Mouse (Mus musculus) forebrain, embryonic 13.5 days (tissue): ENCODE data around the gene Rnf150. TPM values are rescaled to one million over a fixed set of nuclear protein-coding genes. Genes with fewer than 3 reads are reported as not detected.

ENCODE experiments used
- ATAC-seq: fragments of 200-750 bp; cut with Nextera tagmentation; 2 replicates; pipeline ENCODE4 v1.8.0; 2017
- H3K27ac ChIP-seq: fragments of 300-500 bp; sonication (generic); 2 replicates; pipeline ENCODE4 v1.5.1; 2015; ENCODE audit warnings: inconsistent platforms, mild to moderate bottlenecking, moderate library complexity
- H3K27me3 ChIP-seq: fragments of 300-500 bp; sonication (generic); 2 replicates; pipeline ENCODE4 v1.6.1; 2015; ENCODE audit warnings: mild to moderate bottlenecking, inconsistent platforms
- H3K36me3 ChIP-seq: fragments of 300-500 bp; sonication (generic); 2 replicates; pipeline ENCODE4 v1.6.1; 2015; ENCODE audit warnings: mild to moderate bottlenecking, inconsistent platforms; ENCODE audit not compliant: poor library complexity, severe bottlenecking
- H3K4me1 ChIP-seq: fragments of 300-500 bp; sonication (generic); 2 replicates; pipeline ENCODE4 v1.6.1; 2015; ENCODE audit warnings: inconsistent platforms
- H3K4me2 ChIP-seq: fragments of 300-500 bp; sonication (generic); 2 replicates; pipeline ENCODE4 v1.6.1; 2015; ENCODE audit warnings: inconsistent platforms, mild to moderate bottlenecking, moderate library complexity
- H3K4me3 ChIP-seq: fragments of 300-500 bp; sonication (generic); 2 replicates; pipeline ENCODE4 v1.5.1; 2015; ENCODE audit warnings: mild to moderate bottlenecking, inconsistent platforms
- H3K9ac ChIP-seq: fragments of 300-500 bp; sonication (generic); 2 replicates; pipeline ENCODE4 v1.6.1; 2015; ENCODE audit warnings: mild to moderate bottlenecking, inconsistent platforms
- H3K9me3 ChIP-seq: fragments of 300-500 bp; sonication (generic); replicated peaks from 2 replicates; pipeline ENCODE4 v1.6.1; 2016; ENCODE audit warnings: inconsistent platforms
- WGBS: fragments of 180-500 bp; shearing (Covaris S2); methylation state at CpG from one replicate; pipeline ENCODE4 v1.1.7; 2015; 5-methylcytosine and 5-hydroxymethylcytosine counted together
- polyA plus RNA-seq: library from polyadenylated mRNA; unstranded; fragments of >200 nt; fragmentation: Nextera tagmentation; extraction: Ambion mirVana; gene quantifications from 2 replicates; pipeline ENCODE4 v1.2.1, GENCODE M21; 2015

Rnf150 gene
- polyA plus RNA-seq, 1 experiment from 2014 or later, result 1.5 TPM

GRCm38 (mm10) chr8:82959491-82959890, 96.3 kb downstream of the Rnf150 start:
- Histone ChIP-seq H3K36me3 (no peaks in the 10 kb centered on the region), H3K9me3 (no peaks in the 10 kb centered on the region), H3K4me2 (no peak overlapping the region), H3K9ac (no peak overlapping the region), H3K4me3 (no peak overlapping the region), H3K27me3 (no peaks in the 10 kb centered on the region), H3K4me1 (peaks cover 8% of the 10 kb centered on the region; the same call in 1 of the 2 replicates), H3K27ac (no peak overlapping the region)
- 87% methylated on average over 3 of the region's 3 CpGs for WGBS
- ATAC-seq, result no peak

DNA sequence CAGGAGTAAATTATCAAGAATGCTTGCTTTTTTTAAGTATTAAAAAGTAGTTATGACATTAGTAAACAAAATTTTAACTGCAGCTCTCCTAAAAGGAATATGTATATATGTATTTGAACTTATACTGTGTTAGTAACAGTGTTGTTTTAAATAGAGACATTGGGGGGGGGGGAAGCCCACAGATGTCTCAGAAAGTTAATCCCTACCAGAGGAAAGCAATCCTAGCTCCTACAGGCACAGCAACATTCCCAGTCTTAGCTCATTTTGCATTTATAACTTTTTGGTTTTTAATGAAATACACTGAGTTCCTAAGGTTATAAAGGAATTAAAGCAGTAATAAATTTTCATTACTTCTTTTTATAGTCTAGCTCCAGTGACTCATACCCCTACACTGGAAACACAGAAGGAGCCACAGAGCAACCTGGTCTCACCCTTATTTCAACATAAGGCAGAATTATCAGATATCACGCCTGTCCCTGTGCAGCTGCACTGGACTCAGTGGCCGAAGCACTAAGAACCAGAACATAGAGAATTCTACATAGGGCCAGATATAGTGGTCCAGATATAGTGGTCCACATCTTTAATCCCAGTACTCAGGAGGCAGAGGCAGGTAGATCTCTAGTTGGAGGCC, 96.9 kb downstream of the Rnf150 start:
- ATAC-seq, result no peak
- Histone ChIP-seq H3K9me3 (no peaks in the 10 kb centered on the region), H3K4me3 (no peak overlapping the region), H3K36me3 (no peaks in the 10 kb centered on the region), H3K27me3 (no peaks in the 10 kb centered on the region), H3K27ac (no peak overlapping the region), H3K9ac (no peak overlapping the region), H3K4me2 (no peak overlapping the region), H3K4me1 (peaks cover 7% of the 10 kb centered on the region; the same call in 1 of the 2 replicates)
- 91% methylated on average over 2 of the region's 2 CpGs for WGBS

DNA sequence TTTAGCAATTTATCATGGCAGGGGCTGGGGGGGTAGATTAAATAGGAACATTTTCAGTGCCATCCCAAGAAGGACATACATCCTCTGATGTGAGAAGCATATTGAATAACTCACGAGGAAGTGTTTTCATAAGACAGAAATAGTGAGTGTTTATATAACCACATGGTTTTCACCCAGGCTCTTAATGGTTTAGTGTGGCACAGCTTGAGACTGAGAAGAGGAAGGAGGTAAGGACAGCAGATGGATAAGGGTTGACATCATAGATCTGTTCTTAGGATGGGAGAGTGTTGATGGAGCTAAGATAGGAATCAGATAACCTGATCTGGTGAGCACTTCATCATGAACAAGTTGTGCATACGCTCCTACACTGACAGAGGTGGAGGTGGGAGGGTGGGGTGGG, 101.4 kb downstream of the Rnf150 start:
- H3K9ac ChIP-seq, result no peak overlapping the region
- H3K27ac ChIP-seq, result no peak overlapping the region
- H3K27me3 ChIP-seq, result no peaks in the 10 kb centered on the region
- no peak overlapping the region for H3K4me3 ChIP-seq
- WGBS, result 91% methylated on average over 2 of the region's 2 CpGs
- ATAC-seq, result no peak
- no peaks in the 10 kb centered on the region for H3K4me1 ChIP-seq
- H3K4me2 ChIP-seq, result no peak overlapping the region
- H3K9me3 ChIP-seq, result no peaks in the 10 kb centered on the region
- H3K36me3 ChIP-seq, result no peaks in the 10 kb centered on the region

DNA sequence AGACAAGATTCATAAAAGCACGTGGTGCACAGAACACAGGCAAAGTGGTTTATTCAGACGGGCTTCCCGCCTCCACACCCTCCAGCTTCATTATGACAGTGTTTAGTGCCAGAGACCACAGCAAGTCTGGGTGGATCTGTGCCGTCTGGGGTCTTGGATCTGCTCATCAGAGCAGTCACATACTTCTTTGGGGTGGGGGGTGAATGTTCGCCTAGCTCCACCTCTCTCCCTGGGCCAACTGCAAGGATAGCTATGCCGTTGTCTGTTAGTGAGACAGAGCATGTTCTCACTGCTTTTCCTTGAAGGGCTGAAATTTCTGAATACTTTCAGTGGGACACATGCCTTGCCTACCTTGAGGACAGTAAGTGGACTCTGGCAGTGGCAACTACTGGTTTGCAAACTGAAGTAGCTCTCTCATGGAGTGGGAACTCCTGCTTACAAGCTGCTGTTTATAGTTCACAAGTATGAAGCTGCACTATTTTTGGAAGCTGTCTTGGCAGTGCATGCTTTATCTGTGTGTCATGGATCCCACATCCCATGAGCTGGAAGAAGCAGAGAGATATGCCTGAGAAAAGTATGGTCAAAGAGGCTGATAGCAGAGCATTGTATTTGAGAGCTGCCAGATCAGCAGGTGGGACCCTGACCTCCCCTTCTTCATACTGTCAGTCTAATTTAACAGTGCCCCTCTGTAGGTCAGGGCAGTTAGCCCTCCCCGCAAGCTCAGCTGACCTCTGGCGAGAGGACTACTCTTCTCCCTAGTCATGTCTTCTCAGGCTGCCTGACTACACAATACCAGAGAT, 104.9 kb downstream of the Rnf150 start:
- Histone ChIP-seq H3K9me3 (no peaks in the 10 kb centered on the region), H3K4me2 (no peak overlapping the region), H3K4me3 (no peak overlapping the region), H3K27ac (no peak overlapping the region), H3K36me3 (no peaks in the 10 kb centered on the region), H3K27me3 (no peaks in the 10 kb centered on the region), H3K9ac (no peak overlapping the region), H3K4me1 (peaks cover 5% of the 10 kb centered on the region; the same call in 1 of the 2 replicates)
- ATAC-seq, result peak; percentile 44; the same call in 1 of the 2 replicates
- 78% methylated on average over 8 of the region's 8 CpGs for WGBS

DNA sequence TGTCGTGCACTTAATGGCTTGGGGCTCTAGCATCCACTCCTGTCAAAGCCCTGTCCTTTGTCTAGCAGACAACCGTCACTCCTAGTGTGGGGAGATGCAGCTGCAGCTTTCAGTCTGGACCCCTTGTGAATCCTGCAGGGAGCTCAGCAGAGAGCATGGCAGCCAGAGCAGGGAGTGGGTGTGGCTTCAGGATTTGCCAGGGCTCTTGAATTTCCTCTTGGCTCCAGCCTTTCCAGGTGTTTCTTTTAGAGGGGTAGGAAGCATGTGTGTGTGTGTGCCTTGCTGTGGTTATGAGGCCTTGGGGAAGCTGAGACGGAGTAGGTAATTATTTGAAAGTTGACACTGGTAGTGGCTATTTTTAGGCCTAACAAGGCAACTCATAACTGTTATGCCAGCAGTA, 106.8 kb downstream of the Rnf150 start:
- 51% methylated on average over 3 of the region's 3 CpGs for WGBS
- Histone ChIP-seq H3K4me1 (peaks cover 5% of the 10 kb centered on the region; the same call in 1 of the 2 replicates), H3K4me3 (no peak overlapping the region), H3K9ac (no peak overlapping the region), H3K27me3 (no peaks in the 10 kb centered on the region), H3K4me2 (no peak overlapping the region), H3K9me3 (no peaks in the 10 kb centered on the region), H3K36me3 (no peaks in the 10 kb centered on the region), H3K27ac (peak overlapping the region; percentile 25; the same call in 1 of the 2 replicates)
- ATAC-seq, result peak; percentile 81

DNA sequence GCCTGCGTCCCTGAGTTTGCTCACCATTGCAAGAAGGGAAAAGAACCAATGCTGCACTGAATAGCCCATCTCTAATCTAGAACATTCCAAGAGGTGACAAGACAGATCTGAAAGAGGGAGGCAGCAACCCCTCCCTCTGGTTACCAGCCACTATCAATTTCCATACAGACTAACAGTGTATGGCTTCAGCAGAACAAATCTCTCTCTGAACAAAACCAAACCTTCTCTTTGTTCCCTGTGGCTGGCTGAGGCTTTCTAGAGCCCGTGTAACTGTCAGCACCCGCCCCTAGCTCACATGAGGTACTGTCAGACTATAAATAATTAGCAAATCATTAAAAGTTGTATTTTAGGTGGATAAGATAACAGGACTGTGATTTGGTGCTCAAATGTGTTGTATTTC, 109.7 kb downstream of the Rnf150 start:
- H3K4me3 ChIP-seq, result no peak overlapping the region
- no peak overlapping the region; the same call in 1 of the 2 replicates for H3K27ac ChIP-seq
- H3K4me1 ChIP-seq, result peaks cover 5% of the 10 kb centered on the region; the same call in 1 of the 2 replicates
- H3K4me2 ChIP-seq, result no peak overlapping the region
- no peaks in the 10 kb centered on the region for H3K27me3 ChIP-seq
- 72% methylated on average over 3 of the region's 3 CpGs for WGBS
- no peak overlapping the region for H3K9ac ChIP-seq
- no peak for ATAC-seq
- H3K9me3 ChIP-seq, result no peaks in the 10 kb centered on the region
- no peaks in the 10 kb centered on the region for H3K36me3 ChIP-seq

DNA sequence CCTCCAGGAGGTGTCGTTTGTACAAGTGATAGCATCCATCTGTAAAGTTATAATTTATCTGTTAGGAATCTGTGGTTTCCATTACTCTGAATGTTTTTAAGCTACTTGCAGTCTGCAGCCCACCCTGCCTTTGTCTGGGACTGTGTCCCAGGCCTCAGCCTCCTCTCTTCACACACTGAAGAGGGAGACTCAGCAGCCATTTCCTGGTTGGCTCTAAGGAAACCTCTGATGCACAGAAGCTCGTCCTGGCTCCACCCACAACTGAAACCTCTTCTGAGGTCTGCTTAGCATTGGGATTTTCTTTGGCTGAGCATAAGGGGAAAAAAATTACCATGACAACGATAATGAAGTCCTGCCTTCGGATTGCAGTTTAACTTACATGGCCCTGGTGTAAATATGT, 110.2 kb downstream of the Rnf150 start:
- 51% methylated on average over 4 of the region's 4 CpGs for WGBS
- H3K4me1 ChIP-seq, result peaks cover 5% of the 10 kb centered on the region; the same call in 1 of the 2 replicates
- no peak overlapping the region for H3K4me2 ChIP-seq
- no peaks in the 10 kb centered on the region for H3K36me3 ChIP-seq
- H3K27me3 ChIP-seq, result no peaks in the 10 kb centered on the region
- no peak overlapping the region for H3K4me3 ChIP-seq
- no peaks in the 10 kb centered on the region for H3K9me3 ChIP-seq
- ATAC-seq, result peak; percentile 67; the same call in 1 of the 2 replicates
- H3K27ac ChIP-seq, result no peak overlapping the region
- no peak overlapping the region for H3K9ac ChIP-seq

DNA sequence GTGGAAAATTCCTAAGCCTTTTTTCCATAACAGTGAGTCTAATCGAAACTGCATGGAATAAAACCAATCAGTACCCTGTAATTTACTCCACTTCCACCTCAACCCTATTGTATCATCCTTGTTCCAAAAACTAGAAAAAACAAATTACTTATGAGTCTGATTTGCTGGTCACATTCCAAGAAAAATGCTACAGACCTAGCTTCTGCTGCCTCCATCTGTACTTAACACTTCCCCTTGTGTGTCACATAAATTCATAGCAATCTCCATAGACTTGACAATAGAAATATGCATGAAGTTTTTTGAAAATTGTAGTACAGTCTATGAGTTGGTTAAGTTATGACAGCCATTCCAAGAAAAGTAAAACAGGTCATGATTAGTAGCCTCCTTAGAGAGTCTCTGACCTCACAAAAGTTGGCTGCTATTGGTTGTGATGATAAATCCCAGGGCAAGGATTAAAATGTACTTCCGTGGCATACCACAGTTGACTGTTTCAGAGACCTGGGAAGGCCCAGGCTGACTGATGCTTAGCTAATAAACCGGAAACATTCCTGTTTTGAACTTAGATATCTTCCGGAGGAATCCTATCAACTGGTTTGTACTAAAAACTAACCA, 118.2 kb downstream of the Rnf150 start:
- Histone ChIP-seq H3K27me3 (no peaks in the 10 kb centered on the region), H3K36me3 (no peaks in the 10 kb centered on the region), H3K9ac (no peak overlapping the region), H3K9me3 (no peaks in the 10 kb centered on the region), H3K4me2 (no peak overlapping the region), H3K4me3 (no peak overlapping the region), H3K4me1 (no peaks in the 10 kb centered on the region), H3K27ac (no peak overlapping the region)
- 89% methylated on average over 4 of the region's 4 CpGs for WGBS
- no peak for ATAC-seq

DNA sequence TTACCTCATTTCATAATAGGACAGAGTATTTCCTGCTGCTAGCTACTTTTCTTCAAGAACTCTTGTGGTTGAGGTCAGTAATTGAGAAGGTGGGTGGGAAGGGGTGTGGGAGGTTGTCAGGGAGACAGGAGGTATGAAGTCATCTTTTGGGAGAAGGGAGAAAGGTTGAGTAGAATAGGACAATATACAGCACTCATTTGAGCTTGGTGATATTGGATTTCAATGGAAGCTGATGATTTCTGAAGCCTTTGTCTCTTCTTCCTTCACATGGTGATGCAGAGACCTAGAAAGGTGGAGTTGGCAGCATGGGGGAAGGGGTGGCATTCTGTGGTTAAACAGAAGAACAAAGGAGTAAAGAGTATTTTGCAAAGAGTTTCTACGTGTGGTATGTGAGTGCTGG, 119.7 kb downstream of the Rnf150 start:
- no peaks in the 10 kb centered on the region for H3K27me3 ChIP-seq
- H3K4me2 ChIP-seq, result no peak overlapping the region
- no peak for ATAC-seq
- H3K9ac ChIP-seq, result no peak overlapping the region
- no peak overlapping the region for H3K4me3 ChIP-seq
- H3K4me1 ChIP-seq, result no peaks in the 10 kb centered on the region
- no peaks in the 10 kb centered on the region for H3K9me3 ChIP-seq
- H3K36me3 ChIP-seq, result no peaks in the 10 kb centered on the region
- no peak overlapping the region for H3K27ac ChIP-seq
- WGBS, result 76% methylated on average over 1 of the region's 1 CpGs

DNA sequence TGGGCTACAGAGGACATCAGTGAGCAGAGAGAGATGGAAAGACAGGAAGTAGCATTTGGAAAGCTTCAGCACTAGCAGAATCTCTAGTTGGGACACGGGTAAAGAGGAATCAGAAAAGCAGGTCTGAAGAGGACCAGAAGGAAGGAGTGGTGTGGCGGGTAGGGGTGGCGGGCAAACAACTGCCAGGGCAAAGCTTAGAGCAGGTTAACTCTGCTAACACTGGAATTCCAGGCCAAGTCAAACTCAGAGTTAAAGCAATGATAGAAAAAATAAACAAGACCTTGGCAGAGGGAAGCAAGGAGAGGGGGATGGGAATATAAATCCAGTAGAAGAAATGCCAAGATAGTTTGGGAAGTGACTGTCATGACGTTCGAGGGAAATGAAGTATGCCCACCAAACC, 120.1 kb downstream of the Rnf150 start:
- Histone ChIP-seq H3K9ac (no peak overlapping the region), H3K27me3 (no peaks in the 10 kb centered on the region), H3K4me3 (no peak overlapping the region), H3K4me2 (no peak overlapping the region), H3K4me1 (no peaks in the 10 kb centered on the region), H3K36me3 (no peaks in the 10 kb centered on the region), H3K9me3 (no peaks in the 10 kb centered on the region), H3K27ac (no peak overlapping the region)
- ATAC-seq, result no peak
- WGBS, result 85% methylated on average over 5 of the region's 5 CpGs

GRCm38 (mm10) chr8:82992093-82992492, 128.9 kb downstream of the Rnf150 start:
- H3K4me2 ChIP-seq, result no peak overlapping the region
- no peak overlapping the region for H3K9ac ChIP-seq
- ATAC-seq, result no peak
- no peaks in the 10 kb centered on the region for H3K27me3 ChIP-seq
- H3K9me3 ChIP-seq, result no peaks in the 10 kb centered on the region
- no peaks in the 10 kb centered on the region for H3K4me1 ChIP-seq
- H3K36me3 ChIP-seq, result no peaks in the 10 kb centered on the region
- no peak overlapping the region for H3K27ac ChIP-seq
- 77% methylated on average over 4 of the region's 4 CpGs for WGBS
- H3K4me3 ChIP-seq, result no peak overlapping the region

DNA sequence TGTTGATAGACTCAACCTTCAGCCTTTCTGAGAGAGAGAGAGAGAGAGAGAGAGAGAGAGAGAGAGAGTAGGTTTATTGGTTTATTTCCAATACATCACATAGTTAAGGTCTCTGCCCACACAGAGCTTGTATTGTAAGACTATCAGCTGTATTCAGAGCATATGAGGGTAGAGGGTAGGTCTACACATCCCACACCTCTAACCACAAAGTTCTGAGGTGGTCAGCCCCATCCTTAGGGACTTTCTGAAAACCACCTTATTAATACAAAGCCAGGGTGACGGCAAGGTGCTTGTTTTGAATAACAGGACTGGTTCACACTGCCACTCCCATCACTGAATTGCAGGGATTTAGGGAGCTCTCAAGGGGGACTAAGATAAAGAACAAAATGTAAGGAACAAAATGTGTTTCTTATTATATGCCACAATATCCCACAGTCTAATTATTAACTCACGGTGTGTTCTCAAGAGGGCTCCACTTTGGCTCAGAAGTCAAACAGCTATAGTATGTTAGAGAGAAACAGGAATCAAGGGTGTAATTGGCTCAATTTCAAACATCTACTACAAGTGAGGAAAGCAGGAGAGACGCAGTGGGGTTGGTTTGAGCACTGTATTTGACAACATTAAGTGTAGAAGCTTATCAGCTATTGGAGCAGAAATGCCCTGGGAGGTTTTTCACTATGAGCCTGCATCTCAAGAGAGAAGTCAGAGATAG, 132.7 kb downstream of the Rnf150 start:
- H3K27ac ChIP-seq, result no peak overlapping the region
- 75% methylated on average over 3 of the region's 3 CpGs for WGBS
- no peak overlapping the region for H3K4me2 ChIP-seq
- no peaks in the 10 kb centered on the region for H3K27me3 ChIP-seq
- H3K9me3 ChIP-seq, result no peaks in the 10 kb centered on the region
- H3K36me3 ChIP-seq, result no peaks in the 10 kb centered on the region
- ATAC-seq, result no peak
- no peaks in the 10 kb centered on the region for H3K4me1 ChIP-seq
- no peak overlapping the region for H3K4me3 ChIP-seq
- H3K9ac ChIP-seq, result no peak overlapping the region
